Mouse (Mus musculus): ENCODE results near the gene Tmem143. TPM values are rescaled to one million over a fixed set of nuclear protein-coding genes. Genes with fewer than 3 reads are reported as not detected.

Gene Tmem143
- total RNA-seq, 1 experiment from 2014 or later = 11.2 TPM

Other genes starting within 250 kb of the Tmem143 start
- gene Fut2, start 230.5 kb upstream of the Tmem143 start, total RNA-seq (2017) = 0.25 and 0.35 TPM in 2 replicates
- gene Ntn5, start 212.9 kb upstream of the Tmem143 start, total RNA-seq (2017) = not detected in 2 replicates
- gene Sec1, start 202.5 kb upstream of the Tmem143 start, total RNA-seq (2017) = 0.23 TPM in 1 of 2 replicates, not detected in the other
- not detected in 2 replicates for gene Car11, start 197.1 kb upstream of the Tmem143 start, total RNA-seq (2017)
- gene Dbp, start 191.9 kb upstream of the Tmem143 start, total RNA-seq (2017) = 12.1 and 18.4 TPM in 2 replicates
- gene Rpl18, start 181.5 kb upstream of the Tmem143 start, total RNA-seq (2017) = 797 and 936 TPM in 2 replicates
- 25.5 and 27.4 TPM in 2 replicates for gene Sphk2, start 178.9 kb upstream of the Tmem143 start, total RNA-seq (2017)
- 3.0 and 3.2 TPM in 2 replicates for gene Fam83e, start 175.7 kb upstream of the Tmem143 start, total RNA-seq (2017)
- gene Spaca4, start 171.1 kb upstream of the Tmem143 start, total RNA-seq (2017) = not detected in 2 replicates
- not detected in 2 replicates for gene Lmtk3, start 113.2 kb upstream of the Tmem143 start, total RNA-seq (2017)
- gene Sult2b1, start 112.3 kb upstream of the Tmem143 start, total RNA-seq (2017) = 0.49 TPM in 1 of 2 replicates, not detected in the other
- gene Cyth2, start 82.4 kb upstream of the Tmem143 start, total RNA-seq (2017) = 79.6 and 94.0 TPM in 2 replicates
- 0.23 TPM in 1 of 2 replicates, not detected in the other for gene Kcnj14, start 72.2 kb upstream of the Tmem143 start, total RNA-seq (2017)
- 7.2 and 11.2 TPM in 2 replicates for gene Grwd1, start 66.0 kb upstream of the Tmem143 start, total RNA-seq (2017)
- gene Kdelr1, start 24.2 kb upstream of the Tmem143 start, total RNA-seq (2017) = 44.6 and 57.7 TPM in 2 replicates
- 0.12 TPM in 1 of 2 replicates, not detected in the other for gene Grin2d, start 18.6 kb upstream of the Tmem143 start, total RNA-seq (2017)
- gene Syngr4, start 227 bp upstream of the Tmem143 start, total RNA-seq (2017) = not detected in 2 replicates
- 176 and 192 TPM in 2 replicates for gene Emp3, start 24.5 kb downstream of the Tmem143 start, total RNA-seq (2017)
- 14.1 and 15.8 TPM in 2 replicates for gene Ccdc114, start 27.1 kb downstream of the Tmem143 start, total RNA-seq (2017)
- gene Abcc6, start 133.4 kb downstream of the Tmem143 start, total RNA-seq (2017) = not detected in 2 replicates
- gene Nomo1, start 136.8 kb downstream of the Tmem143 start, total RNA-seq (2017) = 29.1 and 29.7 TPM in 2 replicates
- gene Kcnj11, start 203.8 kb downstream of the Tmem143 start, total RNA-seq (2017) = not detected in 2 replicates

Data from neutrophil, adult 5-6 weeks (primary cell).